Mouse (Mus musculus) limb, embryonic 13.5 days (tissue): ENCODE results near the gene Npr1. TPM values are rescaled to one million over a fixed set of nuclear protein-coding genes. Genes with fewer than 3 reads are reported as not detected.

Experiments
- ATAC-seq: fragments of 200-750 bp; cut with Nextera tagmentation; 2 replicates; pipeline ENCODE4 v1.8.0; 2017; ENCODE audit warnings: low read depth, moderate number of reproducible peaks, moderate TSS enrichment; ENCODE audit not compliant: low FRiP score
- H3K27ac ChIP-seq: fragments of 300-500 bp; sonication (generic); 2 replicates; pipeline ENCODE4 v1.5.1; 2015; ENCODE audit warnings: inconsistent platforms, mild to moderate bottlenecking, moderate library complexity
- H3K27me3 ChIP-seq: fragments of 300-500 bp; sonication (generic); 2 replicates; pipeline ENCODE4 v1.6.1; 2015; ENCODE audit warnings: mild to moderate bottlenecking, inconsistent platforms
- H3K36me3 ChIP-seq: fragments of 300-500 bp; sonication (generic); 2 replicates; pipeline ENCODE4 v1.6.1; 2015; ENCODE audit warnings: inconsistent platforms, mild to moderate bottlenecking, moderate library complexity
- H3K4me1 ChIP-seq: fragments of 300-500 bp; sonication (generic); 2 replicates; pipeline ENCODE4 v1.6.1; 2015; ENCODE audit warnings: inconsistent platforms
- H3K4me2 ChIP-seq: fragments of 300-500 bp; sonication (generic); replicated peaks from 2 replicates; pipeline ENCODE4 v1.6.1; 2015; ENCODE audit warnings: inconsistent platforms, mild to moderate bottlenecking, moderate library complexity
- H3K4me3 ChIP-seq: fragments of 300-500 bp; sonication (generic); 2 replicates; pipeline ENCODE4 v1.5.1; 2015; ENCODE audit warnings: moderate library complexity, mild to moderate bottlenecking, inconsistent platforms
- H3K9ac ChIP-seq: fragments of 300-500 bp; sonication (generic); 2 replicates; pipeline ENCODE4 v1.6.1; 2015; ENCODE audit warnings: mild to moderate bottlenecking, inconsistent platforms
- H3K9me3 ChIP-seq: fragments of 300-500 bp; sonication (generic); 2 replicates; pipeline ENCODE4 v1.6.1; 2016; ENCODE audit warnings: inconsistent platforms
- WGBS: fragments of 180-500 bp; shearing (Covaris S2); methylation state at CpG from one replicate; pipeline ENCODE4 v1.1.7; 2015; 5-methylcytosine and 5-hydroxymethylcytosine counted together
- polyA plus RNA-seq: library from polyadenylated mRNA; unstranded; fragments of >200 nt; fragmentation: Nextera tagmentation; extraction: Ambion mirVana; gene quantifications from 2 replicates; pipeline ENCODE4 v1.2.1, GENCODE M21; 2015

Gene Npr1
- polyA plus RNA-seq, 1 experiment from 2014 or later = 4.8 TPM

DNA sequence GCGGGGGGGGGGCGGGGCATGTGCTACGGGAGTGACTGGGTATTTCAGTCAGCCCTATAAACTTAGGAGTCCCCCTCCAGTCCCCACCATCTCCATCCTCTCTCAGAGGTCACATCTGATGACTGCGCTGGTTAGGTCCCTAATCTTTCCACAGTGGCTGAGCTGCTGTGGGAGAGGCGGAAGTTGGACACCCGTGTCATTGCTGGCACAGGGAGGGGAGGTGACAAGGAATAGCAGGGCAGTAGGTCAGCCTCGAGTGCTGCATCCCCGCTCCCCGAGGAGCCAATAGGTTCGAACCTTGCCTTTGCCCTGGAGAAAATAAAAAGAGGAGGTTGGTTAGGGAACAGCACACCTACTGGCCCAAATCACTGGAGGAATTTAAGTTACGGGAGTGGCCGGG, 14.8 kb downstream of the Npr1 start:
- 37% methylated on average over 11 of the region's 12 CpGs for WGBS
- no peak overlapping the region for H3K27ac ChIP-seq
- H3K9me3 ChIP-seq = no peaks in the 10 kb centered on the region
- 0 out of 2 replicates have a peak, but pooled peaks cover 3% of the 10 kb centered on the region for H3K27me3 ChIP-seq
- peak overlapping the region; percentile 19; the same call in 1 of the 2 replicates for H3K9ac ChIP-seq
- ATAC-seq = no peak
- no peaks in the 10 kb centered on the region for H3K36me3 ChIP-seq
- peak overlapping the region; percentile 32 for H3K4me2 ChIP-seq
- peak overlapping the region; percentile 11; the same call in 1 of the 2 replicates for H3K4me3 ChIP-seq
- peaks cover 16% of the 10 kb centered on the region for H3K4me1 ChIP-seq

- ATAC-seq = no peak
- Histone ChIP-seq H3K27me3 (0 out of 2 replicates have a peak, but pooled peaks cover 3% of the 10 kb centered on the region), H3K27ac (no peak overlapping the region), H3K4me1 (peaks cover 20% of the 10 kb centered on the region), H3K4me3 (no peak overlapping the region), H3K4me2 (no peak overlapping the region), H3K9me3 (no peaks in the 10 kb centered on the region), H3K9ac (no peak overlapping the region), H3K36me3 (no peaks in the 10 kb centered on the region)
- WGBS = 43% methylated on average over 6 of the region's 6 CpGs
Observed at GRCm38 (mm10) chr3:90448626-90449025, 17.0 kb downstream of the Npr1 start.

- H3K27ac ChIP-seq = peak overlapping the region; percentile 92
- peak overlapping the region; percentile 60 for H3K4me2 ChIP-seq
- WGBS = 40% methylated on average over 7 of the region's 7 CpGs
- H3K27me3 ChIP-seq = 0 out of 2 replicates have a peak, but pooled peaks cover 3% of the 10 kb centered on the region
- no peaks in the 10 kb centered on the region for H3K36me3 ChIP-seq
- H3K4me1 ChIP-seq = peaks cover 20% of the 10 kb centered on the region
- H3K9me3 ChIP-seq = no peaks in the 10 kb centered on the region
- ATAC-seq = peak; percentile 19; the same call in 1 of the 2 replicates
- H3K4me3 ChIP-seq = peak overlapping the region; percentile 36
- no peak overlapping the region for H3K9ac ChIP-seq
Observed at GRCm38 (mm10) chr3:90447123-90447494, 18.6 kb downstream of the Npr1 start.

DNA sequence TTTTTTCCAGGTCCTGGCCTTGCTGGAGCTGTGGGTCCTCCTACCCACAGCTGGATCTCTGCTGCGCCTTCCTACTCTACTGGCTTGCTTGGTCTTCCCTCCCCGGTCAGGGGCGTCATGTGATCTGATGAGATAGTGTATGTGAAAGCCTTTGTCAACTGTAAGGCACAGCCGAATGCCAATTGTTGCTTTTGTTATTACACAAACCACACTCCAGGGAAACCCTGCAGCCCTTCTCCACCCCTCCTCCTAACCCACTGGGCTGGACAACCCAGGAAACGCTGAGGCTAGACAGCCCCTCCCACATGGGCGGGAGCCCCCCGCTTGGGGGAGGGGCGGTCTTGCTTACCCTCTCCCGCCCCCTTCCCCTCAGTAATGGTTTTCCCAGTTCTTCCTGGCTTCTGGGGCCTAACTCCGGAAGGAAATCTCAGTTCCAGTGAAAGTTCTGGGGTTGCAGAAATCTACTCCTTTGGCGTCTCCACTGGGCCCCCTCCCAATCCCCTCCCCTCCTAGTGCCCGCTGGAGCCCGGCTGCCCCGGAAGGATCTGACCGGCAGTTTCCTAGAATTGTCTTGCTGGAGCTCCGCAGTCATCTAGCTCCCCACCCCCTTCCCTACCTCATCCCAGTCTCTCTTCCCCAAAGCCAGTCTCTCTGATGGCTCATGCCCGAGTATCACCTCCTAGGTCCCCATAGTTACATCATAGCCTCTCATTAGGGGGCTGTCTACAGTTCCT, 19.1 kb downstream of the Npr1 start:
- Histone ChIP-seq H3K9me3 (no peaks in the 10 kb centered on the region), H3K27ac (peak overlapping the region; percentile 92), H3K36me3 (no peaks in the 10 kb centered on the region), H3K27me3 (0 out of 2 replicates have a peak, but pooled peaks cover 2% of the 10 kb centered on the region), H3K9ac (peak overlapping the region; percentile 39), H3K4me2 (peak overlapping the region; percentile 60), H3K4me3 (peak overlapping the region; percentile 36), H3K4me1 (peaks cover 20% of the 10 kb centered on the region)
- ATAC-seq = peak; percentile 96
- 1% methylated on average over 17 of the region's 17 CpGs for WGBS

DNA sequence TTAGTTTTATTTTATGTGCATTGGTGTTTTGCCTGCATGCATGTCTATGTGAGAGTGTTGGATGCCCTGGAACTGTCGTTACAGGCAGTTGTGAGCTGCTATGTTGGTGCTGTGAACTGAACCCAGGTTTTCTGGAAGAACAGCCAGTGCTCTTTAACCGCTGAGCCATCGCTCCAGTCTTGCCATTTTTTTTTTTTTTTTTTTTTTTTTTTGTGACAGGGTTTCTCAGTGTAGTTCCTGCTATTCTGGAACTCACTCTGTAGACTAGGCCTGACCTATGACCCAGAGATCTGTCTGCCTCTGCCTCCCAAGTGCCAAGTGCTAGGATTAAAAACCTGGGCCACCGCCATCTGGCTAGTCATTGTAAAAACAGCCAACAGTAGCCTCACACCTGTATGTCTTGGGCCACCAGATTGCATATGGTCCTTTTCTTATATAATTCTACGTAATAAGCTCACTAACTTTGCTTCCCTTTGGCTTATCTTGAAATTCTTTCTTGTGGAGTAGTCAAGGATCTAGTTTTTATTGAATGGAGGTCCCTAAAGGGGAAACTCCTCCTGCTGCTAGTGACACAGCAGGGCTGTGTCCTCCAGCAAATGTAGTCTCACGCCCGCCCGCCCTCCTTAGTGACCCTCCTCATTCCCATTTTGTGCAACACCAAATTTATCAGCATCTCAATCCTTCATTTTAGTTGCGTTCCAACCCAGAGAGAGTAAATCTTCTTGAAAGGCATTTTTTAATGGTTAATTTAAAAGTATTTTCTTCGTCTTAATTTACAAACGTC, 20.1 kb downstream of the Npr1 start:
- H3K9ac ChIP-seq = no peak overlapping the region
- H3K36me3 ChIP-seq = no peaks in the 10 kb centered on the region
- H3K9me3 ChIP-seq = no peaks in the 10 kb centered on the region
- H3K4me1 ChIP-seq = peaks cover 16% of the 10 kb centered on the region
- H3K4me2 ChIP-seq = peak overlapping the region; percentile 60
- H3K27ac ChIP-seq = peak overlapping the region; percentile 92
- no peak overlapping the region for H3K4me3 ChIP-seq
- 70% methylated on average over 11 of the region's 11 CpGs for WGBS
- no peak for ATAC-seq
- no peaks in the 10 kb centered on the region for H3K27me3 ChIP-seq

DNA sequence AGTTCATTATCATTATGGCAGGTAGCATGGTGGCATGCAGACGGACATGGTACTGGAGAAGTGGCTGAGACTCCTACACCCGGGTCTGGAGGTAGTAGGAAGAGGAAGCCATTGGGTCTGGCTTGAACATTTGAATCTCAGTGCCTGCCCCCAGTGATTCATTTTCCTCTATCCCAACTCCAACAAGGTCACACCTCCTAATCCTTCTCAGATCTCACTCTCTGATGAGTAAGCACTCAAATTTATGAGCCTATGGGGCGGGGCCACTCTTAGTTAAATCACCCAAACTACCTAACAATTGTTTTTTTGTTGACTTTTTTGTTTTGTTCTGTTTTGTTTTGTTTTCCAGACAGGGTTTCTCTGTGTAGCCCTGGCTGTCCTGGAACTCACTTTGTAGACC, 21.7 kb downstream of the Npr1 start:
- no peak for ATAC-seq
- Histone ChIP-seq H3K4me3 (no peak overlapping the region), H3K27ac (no peak overlapping the region), H3K9me3 (no peaks in the 10 kb centered on the region), H3K4me1 (peaks cover 16% of the 10 kb centered on the region), H3K36me3 (no peaks in the 10 kb centered on the region), H3K4me2 (no peak overlapping the region), H3K9ac (no peak overlapping the region), H3K27me3 (no peaks in the 10 kb centered on the region)
- 83% methylated on average over 3 of the region's 3 CpGs for WGBS

DNA sequence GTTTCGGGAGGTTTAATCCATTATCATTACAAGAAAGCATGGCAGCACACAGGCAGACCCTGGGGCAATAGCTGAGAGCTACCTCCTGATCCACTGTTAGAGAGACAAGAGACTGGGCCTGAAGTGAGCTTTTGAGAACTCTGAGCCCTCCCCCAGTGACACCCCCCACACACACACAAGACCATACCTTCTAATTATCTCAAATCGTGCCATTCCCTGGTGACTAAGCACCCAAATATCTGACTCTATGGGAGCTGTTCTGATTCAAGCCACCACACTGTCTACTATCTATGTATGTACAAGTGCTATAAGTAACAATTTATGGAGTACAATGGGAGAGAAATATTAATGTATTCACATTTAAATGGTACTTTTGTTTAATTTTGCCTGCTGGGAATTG, 24.9 kb downstream of the Npr1 start:
- no peak overlapping the region for H3K9ac ChIP-seq
- ATAC-seq = no peak
- WGBS = 69% methylated on average over 2 of the region's 2 CpGs
- H3K9me3 ChIP-seq = no peaks in the 10 kb centered on the region
- no peak overlapping the region for H3K4me3 ChIP-seq
- H3K4me2 ChIP-seq = no peak overlapping the region
- H3K27me3 ChIP-seq = no peaks in the 10 kb centered on the region
- H3K36me3 ChIP-seq = no peaks in the 10 kb centered on the region
- peaks cover 3% of the 10 kb centered on the region; the same call in 1 of the 2 replicates for H3K4me1 ChIP-seq
- no peak overlapping the region for H3K27ac ChIP-seq

DNA sequence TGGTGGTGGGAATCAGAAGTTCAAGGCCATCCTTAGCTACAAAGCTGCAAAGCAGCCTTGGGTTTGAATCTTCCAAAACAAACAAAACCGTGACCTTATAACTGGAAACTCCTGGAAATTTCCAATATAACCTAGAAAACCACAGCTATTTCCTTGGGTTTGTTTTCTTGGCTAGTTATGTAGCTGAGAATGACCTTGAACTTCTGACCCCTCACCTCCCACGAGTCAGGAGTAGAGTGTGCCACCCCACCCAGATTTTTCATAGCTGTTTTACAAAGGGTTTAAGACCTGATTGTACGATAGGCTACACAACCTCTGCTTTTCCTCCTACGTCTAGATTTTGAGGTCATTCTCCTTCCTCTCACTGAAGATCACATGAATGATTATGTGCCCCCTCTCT, 28.5 kb downstream of the Npr1 start:
- Histone ChIP-seq H3K4me2 (no peak overlapping the region), H3K27me3 (no peaks in the 10 kb centered on the region), H3K27ac (no peak overlapping the region), H3K36me3 (no peaks in the 10 kb centered on the region), H3K4me3 (no peak overlapping the region), H3K9ac (no peak overlapping the region), H3K4me1 (peaks cover 9% of the 10 kb centered on the region), H3K9me3 (no peaks in the 10 kb centered on the region)
- 69% methylated on average over 4 of the region's 4 CpGs for WGBS
- no peak for ATAC-seq

- peak overlapping the region; percentile 83 for H3K4me3 ChIP-seq
- peak overlapping the region; percentile 54 for H3K9ac ChIP-seq
- WGBS = 51% methylated on average over 11 of the region's 11 CpGs
- ATAC-seq = no peak
- H3K4me2 ChIP-seq = peak overlapping the region; percentile 98
- peaks cover 30% of the 10 kb centered on the region for H3K4me1 ChIP-seq
- no peaks in the 10 kb centered on the region for H3K9me3 ChIP-seq
- H3K27me3 ChIP-seq = no peaks in the 10 kb centered on the region
- peaks cover 4% of the 10 kb centered on the region for H3K36me3 ChIP-seq
- H3K27ac ChIP-seq = peak overlapping the region; percentile 94
Observed at GRCm38 (mm10) chr3:90434073-90434730, 31.5 kb downstream of the Npr1 start.

DNA sequence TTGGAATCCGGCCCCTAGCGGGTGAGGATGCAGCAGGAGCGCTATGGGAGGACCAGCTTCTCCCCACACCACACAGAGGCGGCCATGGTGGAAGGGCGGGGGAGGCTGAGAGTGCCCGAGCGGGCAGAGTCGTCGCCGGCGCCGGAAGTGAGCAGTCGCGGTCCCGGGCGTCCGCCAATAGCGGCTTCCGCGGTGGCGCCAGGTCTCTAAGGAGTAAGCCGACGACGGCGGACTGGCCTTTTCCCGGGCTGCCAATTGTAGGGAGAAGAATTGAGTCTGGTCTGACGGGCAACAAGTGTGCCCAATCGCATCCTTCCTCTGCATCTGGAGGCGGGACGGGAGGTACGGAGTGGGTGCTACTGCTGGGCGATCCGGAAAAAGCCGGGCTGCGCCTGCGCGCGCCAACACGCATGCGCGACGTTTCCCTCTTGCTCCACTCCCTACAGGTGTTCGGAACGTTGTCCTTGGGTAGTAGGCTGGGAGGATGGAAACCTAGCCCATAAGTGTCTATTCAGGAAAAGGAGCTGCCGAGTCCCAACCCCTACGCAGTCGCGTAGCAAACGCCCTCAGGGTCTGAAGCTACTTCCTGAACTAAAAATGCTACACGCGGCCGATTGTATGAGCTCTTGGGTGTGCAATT, 32.2 kb downstream of the Npr1 start, which contains the start of gene Ints3:
Gene Ints3, minus strand, starts transcription at position 242 of the 640 bp plus-strand sequence.
- H3K27ac ChIP-seq = peak within 1 kb of the TSS; percentile 94
- no peaks in the 10 kb centered on the region for H3K9me3 ChIP-seq
- peak within 1 kb of the TSS; percentile 98 for H3K4me2 ChIP-seq
- peak within 1 kb of the TSS; percentile 96 for H3K9ac ChIP-seq
- peak within 1 kb of the TSS; percentile 83 for H3K4me3 ChIP-seq
- peaks cover 30% of the 10 kb centered on the region for H3K4me1 ChIP-seq
- ATAC-seq = peak; percentile 99
- whole genome bisulfite sequencing = 1% methylated on average over 43 of the region's 52 CpGs
- peaks cover 7% of the 10 kb centered on the region for H3K36me3 ChIP-seq
- H3K27me3 ChIP-seq = no peaks in the 10 kb centered on the region

DNA sequence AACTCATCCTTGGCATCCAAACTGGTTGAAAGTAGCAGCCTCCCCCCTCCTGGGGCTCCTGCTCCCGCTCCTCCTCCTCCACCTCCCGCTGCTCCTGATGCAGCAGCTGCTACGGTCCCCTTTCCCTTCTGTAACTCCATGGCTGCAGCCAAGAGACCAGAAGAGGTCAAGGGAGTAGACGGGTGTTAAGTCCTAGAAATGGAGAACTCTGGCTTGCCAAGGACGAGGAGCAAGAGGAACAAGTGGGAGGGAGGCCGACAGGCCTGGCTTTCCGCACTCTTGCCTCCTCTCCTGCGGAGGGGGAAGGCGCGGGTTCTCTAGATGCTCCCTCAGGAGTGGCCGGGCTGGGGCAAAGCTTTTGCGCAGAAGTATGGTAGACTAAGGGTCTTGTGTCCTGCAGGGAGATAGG, 32.9 kb downstream of the Npr1 start:
- Histone ChIP-seq H3K27me3 (no peaks in the 10 kb centered on the region), H3K9ac (peak overlapping the region; percentile 96), H3K4me3 (peak overlapping the region; percentile 83), H3K4me2 (peak overlapping the region; percentile 98), H3K36me3 (peaks cover 7% of the 10 kb centered on the region), H3K9me3 (no peaks in the 10 kb centered on the region), H3K27ac (peak overlapping the region; percentile 94), H3K4me1 (peaks cover 30% of the 10 kb centered on the region)
- WGBS = under 1% methylated on average over 12 of the region's 12 CpGs
- peak; percentile 30 for ATAC-seq
